Mouse (Mus musculus) gastrocnemius, postnatal 36 days (tissue): Measurements from ENCODE around the gene Ugdh. TPM values are rescaled to one million over a fixed set of nuclear protein-coding genes. Genes with fewer than 3 reads are reported as not detected.
A peak's percentile ranks its signal among the peaks of the same experiment; 100 is the strongest.
"Not testable (repeated sequence)": the region's sequence is repeated elsewhere in the genome, so short reads cannot be mapped to it uniquely, and the experiment has no call there.

ENCODE experiments used
- DNase-seq, 2 experiments: peaks; one replicate each; pipeline ENCODE4 v3.0.0; 2022
- intact Hi-C: fragments of 180-260 bp; cut with DNase I; formaldehyde crosslinking; loops from one replicate; pipeline ENCODE4 v1.15.1; 2025
- long read RNA-seq, 2 experiments: library from polyadenylated mRNA; stranded (forward); transcript quantifications; one replicate each; pipeline ENCODE4 v2.0.0; 2021
- total RNA-seq, 2 experiments: library from RNA; stranded (reverse); gene quantifications; 2 replicates each; pipeline ENCODE4 v1.2.3; 2021

The Ugdh gene
- total RNA-seq = 10 to 100 TPM in 1 of 2 experiments, 1 to 10 TPM in 1; 9.2 to 10.1 TPM
- long read RNA-seq, experiment 1, partial matches to known transcripts = 1 of 8 reads
- long read RNA-seq, experiment 1, other reads (novel, unspliced or antisense) = 6 of 8 reads
- long read RNA-seq, experiment 2, partial matches to known transcripts = 0 of 3 reads
- long read RNA-seq, experiment 2, other reads (novel, unspliced or antisense) = 1 of 3 reads

GRCm38 (mm10) chr5:65435806-65436561, at the start of gene Ugdh:
Ugdh (minus strand) TSS chr5:65435949.
- DNase-seq = peak; percentile 96 to 98
- intact Hi-C loops = loop anchor here (2.0 kb wide), 1 partner anchor 57 kb away; the partner anchor contains the start of gene Gm43552

GRCm38 (mm10) chr5:65482996-65483395, 47.2 kb upstream of the Ugdh start:
- DNase-seq = no peak
- intact Hi-C loops = no loop called here

- no peak for DNase-seq
- intact Hi-C loops = no loop called here
These were observed 44.8 kb upstream of the Ugdh start for GRCm38 (mm10) chr5:65480511-65480910.

- intact Hi-C loops = no loop called here
- DNase-seq = no peak
These were observed 44.1 kb upstream of the Ugdh start for GRCm38 (mm10) chr5:65479681-65480445.

GRCm38 (mm10) chr5:65478224-65478623, 42.5 kb upstream of the Ugdh start:
- intact Hi-C loops = no loop called here
- peak in 1 of 2 experiments; percentile 25 for DNase-seq

GRCm38 (mm10) chr5:65476739-65477138, 41.0 kb upstream of the Ugdh start:
- intact Hi-C loops, DNase-seq: not testable (repeated sequence)

GRCm38 (mm10) chr5:65475806-65476205, 40.1 kb upstream of the Ugdh start:
- intact Hi-C loops = no loop called here
- DNase-seq = no peak

GRCm38 (mm10) chr5:65469766-65470165, 34.0 kb upstream of the Ugdh start:
- intact Hi-C loops = no loop called here
- no peak for DNase-seq

- no peak for DNase-seq
- intact Hi-C loops = no loop called here
These were observed 31.2 kb upstream of the Ugdh start for GRCm38 (mm10) chr5:65466911-65467310.

- no peak for DNase-seq
- intact Hi-C loops = no loop called here
These were observed 24.6 kb upstream of the Ugdh start for GRCm38 (mm10) chr5:65460361-65460760.

GRCm38 (mm10) chr5:65459454-65459853, 23.7 kb upstream of the Ugdh start:
- intact Hi-C loops = no loop called here
- no peak for DNase-seq

GRCm38 (mm10) chr5:65457846-65458245, 22.1 kb upstream of the Ugdh start:
- intact Hi-C loops = no loop called here
- DNase-seq = no peak

- DNase-seq = no peak
- intact Hi-C loops = no loop called here
These were observed 21.5 kb upstream of the Ugdh start for GRCm38 (mm10) chr5:65457086-65457827.

- DNase-seq = peak in 1 of 2 experiments; percentile 28
- intact Hi-C loops = loop anchor here (5.0 kb wide), 1 partner anchor 52 kb away; no protein-coding TSS in a partner anchor
These were observed 19.0 kb upstream of the Ugdh start for GRCm38 (mm10) chr5:65454771-65455170.

GRCm38 (mm10) chr5:65448941-65449340, 13.2 kb upstream of the Ugdh start:
- intact Hi-C loops = no loop called here

GRCm38 (mm10) chr5:65447826-65448225, 12.1 kb upstream of the Ugdh start:
- DNase-seq = no peak
- intact Hi-C loops = no loop called here

More at GRCm38 (mm10) chr5:65448941-65449340, 13.2 kb upstream of the Ugdh start:
- no peak for DNase-seq

GRCm38 (mm10) chr5:65446756-65447155, 11.0 kb upstream of the Ugdh start:
- DNase-seq = no peak
- intact Hi-C loops = no loop called here

- intact Hi-C loops = no loop called here
- no peak for DNase-seq
These were observed 9.2 kb upstream of the Ugdh start for GRCm38 (mm10) chr5:65444981-65445380.

- intact Hi-C loops = no loop called here
- no peak for DNase-seq
These were observed 2.3 kb upstream of the Ugdh start for GRCm38 (mm10) chr5:65438041-65438440.

GRCm38 (mm10) chr5:65435363-65435805, 365 bp downstream of the Ugdh start:
- peak in 1 of 2 experiments; percentile 31 for DNase-seq
- intact Hi-C loops = loop anchor here (2.0 kb wide), 1 partner anchor 57 kb away; the partner anchor contains the start of gene Gm43552
